In the genomic region with DNA sequence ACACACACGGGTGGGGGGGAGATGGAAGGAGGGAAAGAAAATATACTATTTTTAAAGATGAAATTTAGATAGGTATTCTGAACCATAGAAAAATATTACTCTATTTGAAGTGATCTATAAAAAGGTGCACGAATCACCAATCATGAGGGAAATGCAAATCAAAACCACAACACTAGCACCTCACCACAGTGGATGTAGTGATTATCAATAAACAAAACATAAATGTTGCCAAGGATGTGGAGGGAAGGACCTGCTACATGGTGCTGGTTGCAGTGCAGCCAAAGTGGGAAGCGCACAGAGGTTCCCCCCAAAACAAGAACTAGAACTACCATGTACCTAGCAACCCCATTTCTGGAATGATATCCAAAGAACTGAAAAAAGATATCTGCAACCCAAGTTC, we compare ENCODE assay signal across 18 mouse cellular contexts. TPM values are rescaled to one million over a fixed set of nuclear protein-coding genes. Genes with fewer than 3 reads are reported as not detected.
"Had no signal": no experiment of that assay in that cellular context is flagged by ENCODE, and none has a peak within 500 bp of the region (broad histone marks: within the 10 kb centered on the region; RNA-seq: fewer than 3 reads in every experiment).

No protein-coding gene starts in this region.

- DNase-seq: kidney, adult 11 months; kidney, adult 8-10 months; kidney, postnatal 10 days; kidney, postnatal 36 days; liver; lung, adult 18-20 months; lung, postnatal 10 days; lung, postnatal 36 days; midbrain, embryonic 14.5 days; retina, postnatal 1 day; right cerebral cortex, postnatal 25 days; spleen, adult 18-20 months; thymus, adult 18-20 months; thymus, postnatal 4 days had no signal

RNA-seq across cellular contexts. Expression of gene Gfi1, which starts 30.8 kb away (rescaled TPM):
- total RNA-seq: layer of hippocampus, adult 8-10 months; layer of hippocampus, postnatal 14 days; left cerebral cortex, adult 8-10 months; left cerebral cortex, postnatal 25 days had no signal
